Mouse (Mus musculus) cortical plate, adult 2 months (tissue): ENCODE results near the gene Kdelc1. TPM values are rescaled to one million over a fixed set of nuclear protein-coding genes. Genes with fewer than 3 reads are reported as not detected.

ENCODE experiments used
- H3K27ac ChIP-seq: fragments of 200-500 bp; 2 replicates; pipeline ENCODE4 v1.5.1; 2012; ENCODE audit warnings: low read length, control low read depth, inconsistent platforms; ENCODE audit not compliant: insufficient read depth
- H3K4me1 ChIP-seq: fragments of 200-500 bp; 2 replicates; pipeline ENCODE4 v1.6.1; 2011; ENCODE audit warnings: low read length; ENCODE audit not compliant: control insufficient read depth, insufficient read depth
- H3K4me3 ChIP-seq: fragments of 200-500 bp; 2 replicates; pipeline ENCODE4 v1.5.1; 2011; ENCODE audit warnings: mild to moderate bottlenecking, low read length, control low read depth; ENCODE audit not compliant: insufficient read depth
- CTCF ChIP-seq: fragments of 200-500 bp; IDR thresholded peaks from 2 replicates; pipeline ENCODE4 v1.5.1; 2011; ENCODE audit warnings: mild to moderate bottlenecking, control low read depth, low read length; ENCODE audit not compliant: insufficient read depth; ENCODE audit errors: extremely low read depth
- POLR2A ChIP-seq: fragments of 200-500 bp; IDR thresholded peaks from 2 replicates; pipeline ENCODE4 v1.6.1; 2011; ENCODE audit warnings: mild to moderate bottlenecking, low read length, control low read depth; ENCODE audit not compliant: insufficient read depth; ENCODE audit errors: extremely low read depth
- polyA plus RNA-seq: library from polyadenylated mRNA; depleted of rRNA; stranded (reverse); fragments of >200 nt; gene quantifications from 2 replicates; pipeline ENCODE4 v1.2.3, GENCODE M21; 2012; rRNA removed

Gene Kdelc1
- polyA plus RNA-seq = 13.8 and 14.8 TPM in 2 replicates

GRCm38 (mm10) chr1:44118239-44119054, at the start of gene Kdelc1, which contains the start of gene Bivm:
Gene Kdelc1, minus strand, starts transcription at chr1:44118808.
Gene Bivm, plus strand, starts transcription at chr1:44118957.
- no peak for TF ChIP-seq CTCF
- peak; percentile 59 for TF ChIP-seq POLR2A
- peak within 1 kb of the TSS; percentile 54 for H3K4me3 ChIP-seq
- peaks cover 2% of the 10 kb centered on the region; the same call in 1 of the 2 replicates for H3K4me1 ChIP-seq
- H3K27ac ChIP-seq = peak within 1 kb of the TSS; percentile 87

- TF ChIP-seq POLR2A (no peak), CTCF (0 out of 2 replicates have a peak, but pooled peaks have one; percentile 2)
- H3K4me3 ChIP-seq = no peak overlapping the region
- H3K27ac ChIP-seq = no peak overlapping the region
- H3K4me1 ChIP-seq = no peaks in the 10 kb centered on the region
Measured at GRCm38 (mm10) chr1:44167859-44168383, 49.3 kb upstream of the Kdelc1 start.

- H3K27ac ChIP-seq = no peak overlapping the region
- H3K4me1 ChIP-seq = no peaks in the 10 kb centered on the region
- H3K4me3 ChIP-seq = no peak overlapping the region
- TF ChIP-seq CTCF (no peak), POLR2A (no peak)
Measured at GRCm38 (mm10) chr1:44162389-44162788, 43.8 kb upstream of the Kdelc1 start.

- no peak for TF ChIP-seq CTCF
- no peak for TF ChIP-seq POLR2A
- Histone ChIP-seq H3K4me3 (no peak overlapping the region), H3K27ac (no peak overlapping the region), H3K4me1 (no peaks in the 10 kb centered on the region)
Measured at GRCm38 (mm10) chr1:44161818-44162217, 43.2 kb upstream of the Kdelc1 start.

- H3K27ac ChIP-seq = no peak overlapping the region
- TF ChIP-seq CTCF = no peak
- TF ChIP-seq POLR2A = no peak
- no peaks in the 10 kb centered on the region for H3K4me1 ChIP-seq
- H3K4me3 ChIP-seq = no peak overlapping the region
Measured at GRCm38 (mm10) chr1:44158317-44158716, 39.7 kb upstream of the Kdelc1 start.

- H3K4me3 ChIP-seq = no peak overlapping the region
- TF ChIP-seq POLR2A (no peak), CTCF (no peak)
- H3K4me1 ChIP-seq = no peaks in the 10 kb centered on the region
- H3K27ac ChIP-seq = no peak overlapping the region
Measured at GRCm38 (mm10) chr1:44155287-44155686, 36.7 kb upstream of the Kdelc1 start.

GRCm38 (mm10) chr1:44148706-44149105, 30.1 kb upstream of the Kdelc1 start:
- peaks cover 1% of the 10 kb centered on the region; the same call in 1 of the 2 replicates for H3K4me1 ChIP-seq
- H3K27ac ChIP-seq = no peak overlapping the region
- peak overlapping the region; percentile 47 for H3K4me3 ChIP-seq
- TF ChIP-seq CTCF (no peak), POLR2A (no peak)

GRCm38 (mm10) chr1:44147563-44148381, 29.2 kb upstream of the Kdelc1 start, which contains the start of gene Ercc5:
Gene Ercc5, plus strand, starts transcription at chr1:44147744.
- TF ChIP-seq CTCF (no peak), POLR2A (peak; percentile 87)
- Histone ChIP-seq H3K4me3 (peak within 1 kb of the TSS; percentile 47), H3K4me1 (peaks cover 1% of the 10 kb centered on the region; the same call in 1 of the 2 replicates), H3K27ac (peak within 1 kb of the TSS; percentile 75)

- TF ChIP-seq CTCF = no peak
- no peak for TF ChIP-seq POLR2A
- no peaks in the 10 kb centered on the region for H3K4me1 ChIP-seq
- H3K27ac ChIP-seq = no peak overlapping the region; the same call in 1 of the 2 replicates
- no peak overlapping the region for H3K4me3 ChIP-seq
Measured at GRCm38 (mm10) chr1:44142747-44143146, 24.1 kb upstream of the Kdelc1 start.

- Histone ChIP-seq H3K27ac (no peak overlapping the region), H3K4me3 (no peak overlapping the region), H3K4me1 (peaks cover 2% of the 10 kb centered on the region)
- TF ChIP-seq POLR2A (no peak), CTCF (no peak)
Measured at GRCm38 (mm10) chr1:44140232-44140631, 21.6 kb upstream of the Kdelc1 start.
